Mouse (Mus musculus) embryonic fibroblast, embryonic 13.5 days (primary cell): ENCODE measurements at regions not wholly inside any gene's neighbourhood (a gene's known extent, or its start where the extent isn't known, plus 50 kb on each side); places are given as distances from the start of the nearest gene placed in this dataset.

Source experiments
- H3K27ac ChIP-seq: 2 replicates; pipeline ENCODE4 v1.5.1; 2012; ENCODE audit warnings: low read length, control low read depth, inconsistent platforms; ENCODE audit not compliant: insufficient read depth
- H3K4me1 ChIP-seq: 2 replicates; pipeline ENCODE4 v1.6.1; 2011; ENCODE audit warnings: low read length; ENCODE audit not compliant: control insufficient read depth, insufficient read depth
- H3K4me3 ChIP-seq: 2 replicates; pipeline ENCODE4 v1.5.1; 2011; ENCODE audit warnings: mild to moderate bottlenecking, control low read depth, low read length; ENCODE audit not compliant: insufficient read depth
- CTCF ChIP-seq: IDR thresholded peaks from 2 replicates; pipeline ENCODE4 v1.5.1; 2011; ENCODE audit warnings: mild to moderate bottlenecking, control low read depth, low read length, moderate library complexity, borderline replicate concordance; ENCODE audit not compliant: insufficient read depth
- POLR2A ChIP-seq: IDR thresholded peaks from 2 replicates; pipeline ENCODE4 v1.6.1; 2011; ENCODE audit warnings: low read depth, mild to moderate bottlenecking, control low read depth, low read length, moderate library complexity

DNA sequence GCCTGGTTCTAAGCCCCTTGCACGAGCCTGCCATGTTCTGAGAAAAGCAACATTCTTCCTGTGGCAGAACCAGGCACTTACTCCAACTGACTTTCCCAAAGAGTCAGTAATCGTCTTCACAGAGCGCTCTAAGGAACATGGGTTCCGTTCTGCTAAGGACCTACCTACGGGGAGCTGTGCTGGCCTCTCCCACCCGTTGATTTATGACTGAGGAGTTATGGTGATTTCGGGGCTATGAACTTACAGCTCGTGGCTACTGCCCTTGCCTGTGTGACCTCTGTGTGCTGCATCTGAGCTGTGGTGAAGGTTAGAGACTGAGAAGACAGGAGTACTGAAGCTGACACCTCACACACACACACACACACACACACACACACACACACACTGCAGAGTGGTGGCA, 243.9 kb downstream of the Ccdc91 start:
- TF ChIP-seq POLR2A (no peak), CTCF (no peak)
- H3K4me3 ChIP-seq, result no peak overlapping the region
- no peaks in the 10 kb centered on the region for H3K4me1 ChIP-seq
- no peak overlapping the region for H3K27ac ChIP-seq

DNA sequence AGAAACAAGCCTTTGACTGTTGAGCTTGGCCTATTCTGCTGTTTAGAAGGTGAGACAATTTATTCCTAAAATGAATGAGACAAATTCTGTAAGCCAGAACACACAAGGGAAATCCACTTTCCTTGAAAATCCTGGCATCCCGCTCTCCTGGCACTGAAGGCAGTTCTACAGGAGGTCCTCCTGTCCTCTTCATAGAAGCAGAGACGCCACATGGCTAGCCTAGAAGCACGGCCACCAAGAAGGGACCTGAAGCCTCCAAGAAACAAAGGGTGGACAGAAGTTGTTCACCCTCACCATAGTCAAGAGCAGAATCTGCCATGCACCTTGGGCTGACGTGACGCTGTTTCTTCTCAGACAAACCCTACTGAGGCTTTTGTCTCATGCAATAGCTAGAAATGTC, 247.7 kb downstream of the Ccdc91 start:
- TF ChIP-seq CTCF (no peak), POLR2A (no peak)
- no peak overlapping the region for H3K4me3 ChIP-seq
- no peaks in the 10 kb centered on the region for H3K4me1 ChIP-seq
- no peak overlapping the region for H3K27ac ChIP-seq

- no peak overlapping the region for H3K27ac ChIP-seq
- H3K4me1 ChIP-seq, result no peaks in the 10 kb centered on the region
- no peak for TF ChIP-seq POLR2A
- TF ChIP-seq CTCF, result no peak
- no peak overlapping the region for H3K4me3 ChIP-seq
These were observed 251.4 kb downstream of the Ccdc91 start for GRCm38 (mm10) chr6:147726987-147727386.

- no peak overlapping the region for H3K27ac ChIP-seq
- H3K4me1 ChIP-seq, result no peaks in the 10 kb centered on the region
- no peak for TF ChIP-seq CTCF
- no peak for TF ChIP-seq POLR2A
- H3K4me3 ChIP-seq, result no peak overlapping the region
These were observed 252.3 kb downstream of the Ccdc91 start for GRCm38 (mm10) chr6:147727644-147728533.

GRCm38 (mm10) chr6:147729721-147730120, 254.1 kb downstream of the Ccdc91 start:
- TF ChIP-seq CTCF (no peak), POLR2A (no peak)
- Histone ChIP-seq H3K4me3 (no peak overlapping the region), H3K27ac (no peak overlapping the region), H3K4me1 (no peaks in the 10 kb centered on the region)

DNA sequence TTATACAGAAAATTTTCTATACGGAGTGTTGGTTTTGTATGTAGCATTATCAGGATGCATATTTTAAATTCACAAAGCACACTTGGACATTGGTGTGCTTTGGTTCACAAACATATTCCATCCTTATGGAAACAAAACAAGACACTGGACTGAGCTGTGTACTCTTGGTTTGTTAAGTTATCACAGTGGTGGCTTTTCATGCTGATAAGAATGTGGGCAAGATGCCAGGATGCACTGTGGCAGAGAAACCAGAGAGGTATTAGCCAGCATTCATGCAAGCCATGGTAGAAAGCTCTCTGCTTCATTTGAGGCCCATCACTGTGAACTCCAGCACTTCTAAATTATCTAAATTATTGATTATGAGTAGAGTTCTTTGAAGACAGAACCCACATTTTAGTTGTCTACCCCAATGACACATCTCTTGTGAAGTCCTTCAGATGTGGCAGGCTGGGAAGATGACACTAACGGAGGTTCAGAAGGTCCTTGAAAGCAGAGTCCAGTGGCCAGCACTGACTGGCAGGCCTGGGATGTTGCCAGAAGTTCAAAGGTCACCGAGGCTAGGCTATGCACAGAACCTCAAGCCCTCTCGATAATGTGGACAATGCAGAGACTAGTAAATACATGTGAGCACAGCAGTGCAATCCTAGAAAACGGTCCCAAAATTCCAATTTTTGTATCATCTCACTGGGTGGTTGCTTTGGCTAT, 263.1 kb downstream of the Ccdc91 start:
- peaks cover 9% of the 10 kb centered on the region for H3K4me1 ChIP-seq
- H3K4me3 ChIP-seq, result no peak overlapping the region
- no peak overlapping the region for H3K27ac ChIP-seq
- TF ChIP-seq POLR2A, result no peak
- no peak for TF ChIP-seq CTCF

DNA sequence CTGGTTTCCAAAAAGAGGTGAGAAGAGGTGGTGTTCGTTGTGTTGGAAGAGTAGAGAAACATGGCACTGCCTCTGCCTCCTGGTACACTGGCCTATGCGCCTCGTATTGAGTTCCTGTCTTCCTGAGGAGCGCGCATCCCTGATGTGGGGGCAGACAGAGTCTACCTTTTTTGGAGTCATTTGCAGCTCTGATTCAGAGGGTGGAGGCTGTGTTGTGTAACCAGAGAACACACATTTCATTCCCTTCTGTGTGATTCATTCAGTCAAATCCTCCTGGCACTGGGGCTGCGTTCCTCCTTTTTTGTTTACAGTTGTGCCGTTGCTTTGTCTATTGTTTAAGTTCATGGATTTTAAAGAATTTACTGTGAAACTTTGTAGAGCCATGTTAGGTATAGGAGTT, 265.8 kb downstream of the Ccdc91 start:
- Histone ChIP-seq H3K4me1 (peaks cover 9% of the 10 kb centered on the region), H3K4me3 (no peak overlapping the region), H3K27ac (peak overlapping the region; percentile 19; the same call in 1 of the 2 replicates)
- TF ChIP-seq CTCF, result no peak
- no peak for TF ChIP-seq POLR2A

DNA sequence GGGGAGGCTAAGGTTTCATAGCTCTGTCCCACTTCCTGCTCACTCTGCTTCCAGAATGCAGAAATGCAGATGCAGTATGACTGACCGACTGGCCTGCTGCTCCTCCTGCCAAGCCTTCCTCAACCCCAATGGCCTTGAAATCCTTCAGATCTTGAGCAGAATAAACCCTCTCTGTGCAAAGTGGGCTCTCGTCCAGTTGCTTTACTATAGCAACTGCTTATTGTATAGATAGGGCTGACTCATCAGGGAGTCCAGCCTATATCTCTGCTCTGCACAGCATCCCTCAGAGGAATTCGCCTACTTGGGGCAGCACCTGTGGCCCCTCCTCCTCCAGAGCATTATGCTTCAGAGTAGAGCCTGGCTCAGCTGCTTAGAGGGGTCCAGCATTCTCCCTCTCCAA, 268.5 kb downstream of the Ccdc91 start:
- Histone ChIP-seq H3K4me1 (peaks cover 9% of the 10 kb centered on the region), H3K4me3 (no peak overlapping the region), H3K27ac (no peak overlapping the region)
- TF ChIP-seq POLR2A, result no peak
- TF ChIP-seq CTCF, result no peak

- H3K4me1 ChIP-seq, result peaks cover 9% of the 10 kb centered on the region
- TF ChIP-seq CTCF (no peak), POLR2A (no peak)
- H3K27ac ChIP-seq, result no peak overlapping the region
- no peak overlapping the region for H3K4me3 ChIP-seq
These were observed 270.1 kb downstream of the Ccdc91 start for GRCm38 (mm10) chr6:147745690-147746089.

GRCm38 (mm10) chr6:147747945-147748344, 272.3 kb downstream of the Ccdc91 start:
- TF ChIP-seq POLR2A, result no peak
- TF ChIP-seq CTCF, result no peak
- no peak overlapping the region for H3K4me3 ChIP-seq
- no peak overlapping the region for H3K27ac ChIP-seq
- H3K4me1 ChIP-seq, result no peaks in the 10 kb centered on the region
